Mouse (Mus musculus): ENCODE measurements at regions not wholly inside any gene's neighbourhood (a gene's known extent, or its start where the extent isn't known, plus 50 kb on each side); places are given as distances from the start of the nearest gene placed in this dataset.

GRCm38 (mm10) chr6:31065419-31065818, 106.5 kb upstream of the Klf14 start:
- DNase-seq = no peak

GRCm38 (mm10) chr6:31066861-31067260, 108.0 kb upstream of the Klf14 start:
- DNase-seq = no peak

- DNase-seq = no peak
Observed at GRCm38 (mm10) chr6:31067453-31067852, 108.6 kb upstream of the Klf14 start.

- DNase-seq = no peak
Observed at GRCm38 (mm10) chr6:31069243-31069642, 110.4 kb upstream of the Klf14 start.

- DNase-seq = no peak
Observed at GRCm38 (mm10) chr6:31070537-31070936, 111.7 kb upstream of the Klf14 start.

GRCm38 (mm10) chr6:31070966-31071365, 112.1 kb upstream of the Klf14 start:
- DNase-seq = no peak

- DNase-seq = no peak
Observed at GRCm38 (mm10) chr6:31072072-31072471, 113.2 kb upstream of the Klf14 start.

GRCm38 (mm10) chr6:31072559-31072958, 113.7 kb upstream of the Klf14 start:
- no peak for DNase-seq

GRCm38 (mm10) chr6:31073338-31073737, 114.5 kb upstream of the Klf14 start:
- DNase-seq = no peak

GRCm38 (mm10) chr6:31074394-31074793, 115.5 kb upstream of the Klf14 start:
- no peak for DNase-seq

GRCm38 (mm10) chr6:31075209-31075571, 116.3 kb upstream of the Klf14 start:
- DNase-seq = no peak

GRCm38 (mm10) chr6:31075572-31076477, 116.9 kb upstream of the Klf14 start:
- DNase-seq = peak; percentile 70

GRCm38 (mm10) chr6:31076478-31076834, 117.6 kb upstream of the Klf14 start:
- no peak for DNase-seq

- DNase-seq = no peak
Observed at GRCm38 (mm10) chr6:31077216-31077615, 118.3 kb upstream of the Klf14 start.

- DNase-seq = no peak
Observed at GRCm38 (mm10) chr6:31077779-31078178, 118.9 kb upstream of the Klf14 start.

- DNase-seq = no peak
Observed at GRCm38 (mm10) chr6:31078413-31078812, 119.5 kb upstream of the Klf14 start.

GRCm38 (mm10) chr6:31079586-31080259, 120.8 kb upstream of the Klf14 start:
- peak; percentile 63 for DNase-seq

- no peak for DNase-seq
Observed at GRCm38 (mm10) chr6:31080279-31080678, 121.4 kb upstream of the Klf14 start.

GRCm38 (mm10) chr6:31080691-31081090, 121.8 kb upstream of the Klf14 start:
- no peak for DNase-seq

- DNase-seq = no peak
Observed at GRCm38 (mm10) chr6:31081238-31081637, 122.4 kb upstream of the Klf14 start.

- no peak for DNase-seq
Observed at GRCm38 (mm10) chr6:31081988-31082387, 123.1 kb upstream of the Klf14 start.

GRCm38 (mm10) chr6:31082613-31083470, 124.0 kb upstream of the Klf14 start:
- peak; percentile 43 for DNase-seq

GRCm38 (mm10) chr6:31083701-31084100, 124.8 kb upstream of the Klf14 start:
- no peak for DNase-seq

All from cerebellum, adult 11 months (tissue).